Comparison of ENCODE assay signal across 15 mouse cellular contexts in the genomic region with DNA sequence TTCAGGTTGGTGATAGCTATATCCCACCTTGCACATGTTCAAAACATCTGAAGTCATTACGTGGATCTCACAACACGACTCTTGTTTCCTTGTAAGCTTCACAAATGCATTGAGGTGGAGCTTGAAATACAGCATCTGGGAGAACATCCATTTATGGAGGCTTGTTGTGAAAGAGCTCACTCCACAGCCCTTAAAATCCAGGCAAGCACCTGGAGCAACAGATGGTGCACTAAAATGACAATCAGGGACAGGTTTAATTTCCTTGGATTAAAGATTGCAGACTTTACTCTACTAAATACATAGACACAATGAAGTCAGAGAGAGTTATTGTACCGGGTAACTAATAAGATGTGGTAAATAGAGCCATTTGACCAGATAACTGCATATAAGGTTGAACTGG.
DNase-seq lines count a peak whose midpoint lies in the region; ATAC-seq lines count a peak whose summit lies in the region.
"Had no signal": no experiment of that assay in that cellular context is flagged by ENCODE, and none has a peak within 500 bp of the region (broad histone marks: within the 10 kb centered on the region; RNA-seq: fewer than 3 reads in every experiment).

No protein-coding gene starts in this region.

- DNase-seq in cerebellum, adult 11-12 months, result peak; percentile 37
- no peak for DNase-seq in cerebellum, postnatal 14 days
- peak; percentile 19 for DNase-seq in right cerebral cortex, postnatal 25 days
- DNase-seq in right cerebral cortex, postnatal 10 days (ENCODE audit: low spot score in 2 of 2), result no peak
- DNase-seq in cerebellum, adult 9-10 months, result peak; percentile 71
- no peak for DNase-seq in kidney, postnatal 36 days
- DNase-seq: adrenal gland, postnatal 14 days; gastrocnemius, adult 2 months; gastrocnemius, postnatal 25 days had no signal

- no peak for ATAC-seq in monocyte, adult 5-6 weeks (replicated peaks; ENCODE audit: insufficient number of reproducible peaks, low FRiP score, low TSS enrichment, poor library complexity, severe bottlenecking)
- ATAC-seq: activated CD4-positive, CD25-positive, alpha-beta regulatory T cell, adult 4 months; forebrain, embryonic 13.5 days; inflammation-experienced regulatory T-cells, adult 6 months; intestine, postnatal 0 days; Patski had no signal

Comparison
In these comparisons a context has a peak if more than half of its experiments do, and no peak if none do; other contexts are left out.
1. DNase-seq: peak in cerebellum, adult 11-12 months (single experiment), right cerebral cortex, postnatal 25 days (single experiment) and cerebellum, adult 9-10 months (single experiment); none in cerebellum, postnatal 14 days (0 of 2), right cerebral cortex, postnatal 10 days (0 of 2) and kidney, postnatal 36 days (0 of 2).